Mouse (Mus musculus): Measurements from ENCODE around the gene Rhebl1. TPM values are rescaled to one million over a fixed set of nuclear protein-coding genes. Genes with fewer than 3 reads are reported as not detected.

Rhebl1 gene
- polyA plus RNA-seq (2012; ENCODE audit: low replicate concordance) = 0.84 and 3.0 TPM in 2 replicates

GRCm38 (mm10) chr15:98893940-98894745 is at the start of gene Rhebl1:
Rhebl1 (minus strand) TSS chr15:98894540.

GRCm38 (mm10) chr15:98934217-98934839 is 40.0 kb upstream of the Rhebl1 start, which contains the start of gene Tuba1b:
Tuba1b (minus strand) TSS chr15:98934565.

GRCm38 (mm10) chr15:98917538-98918498 is 23.5 kb upstream of the Rhebl1 start, which contains the start of gene Lmbr1l:
Lmbr1l (minus strand) TSS chr15:98918231.

GRCm38 (mm10) chr15:98897928-98898800 is 3.8 kb upstream of the Rhebl1 start, which contains the start of gene Dhh:
Dhh (minus strand) TSS chr15:98898540.

GRCm38 (mm10) chr15:98871070-98871915 is 23.0 kb downstream of the Rhebl1 start, which contains the start of gene Kmt2d:
Kmt2d (minus strand) TSS chr15:98871204.

GRCm38 (mm10) chr15:98830736-98831683 is 63.3 kb downstream of the Rhebl1 start, which contains the start of gene Prkag1:
Prkag1 (minus strand) TSS chr15:98831521.

Other genes starting within 250 kb of the Rhebl1 start
- gene Ddx23, start 231.6 kb downstream of the Rhebl1 start, polyA plus RNA-seq (2012; ENCODE audit: low replicate concordance) = 83.8 and 103 TPM in 2 replicates
- gene Rnd1, start 217.1 kb downstream of the Rhebl1 start, polyA plus RNA-seq (2012; ENCODE audit: low replicate concordance) = 0.23 and 0.60 TPM in 2 replicates
- gene Ccdc65, start 186.3 kb downstream of the Rhebl1 start, polyA plus RNA-seq (2012; ENCODE audit: low replicate concordance) = not detected in 2 replicates
- 2.6 and 5.6 TPM in 2 replicates for gene Fkbp11, start 166.3 kb downstream of the Rhebl1 start, polyA plus RNA-seq (2012; ENCODE audit: low replicate concordance)
- 11.6 and 18.3 TPM in 2 replicates for gene Arf3, start 131.3 kb downstream of the Rhebl1 start, polyA plus RNA-seq (2012; ENCODE audit: low replicate concordance)
- 0.13 TPM in 1 of 2 replicates, not detected in the other for gene Wnt10b, start 116.4 kb downstream of the Rhebl1 start, polyA plus RNA-seq (2012; ENCODE audit: low replicate concordance)
- gene Wnt1, start 104.7 kb downstream of the Rhebl1 start, polyA plus RNA-seq (2012; ENCODE audit: low replicate concordance) = 0.28 TPM in 1 of 2 replicates, not detected in the other
- gene Ddn, start 85.0 kb downstream of the Rhebl1 start, polyA plus RNA-seq (2012; ENCODE audit: low replicate concordance) = 0.32 and 0.66 TPM in 2 replicates
- gene Prkag1, start 63.0 kb downstream of the Rhebl1 start, polyA plus RNA-seq (2012; ENCODE audit: low replicate concordance) = 245 and 251 TPM in 2 replicates
- gene Kmt2d, start 23.3 kb downstream of the Rhebl1 start, polyA plus RNA-seq (2012; ENCODE audit: low replicate concordance) = 81.7 and 92.9 TPM in 2 replicates
- 0.13 TPM in 1 of 2 replicates, not detected in the other for gene Dhh, start 4.0 kb upstream of the Rhebl1 start, polyA plus RNA-seq (2012; ENCODE audit: low replicate concordance)
- gene Lmbr1l, start 23.7 kb upstream of the Rhebl1 start, polyA plus RNA-seq (2012; ENCODE audit: low replicate concordance) = 15.3 and 15.8 TPM in 2 replicates
- 329 and 729 TPM in 2 replicates for gene Tuba1b, start 40.0 kb upstream of the Rhebl1 start, polyA plus RNA-seq (2012; ENCODE audit: low replicate concordance)
- 8.6 and 196 TPM in 2 replicates for gene Gm49450, start 59.0 kb upstream of the Rhebl1 start, polyA plus RNA-seq (2012; ENCODE audit: low replicate concordance)
- 4.0 and 6.3 TPM in 2 replicates for gene Tuba1a, start 59.2 kb upstream of the Rhebl1 start, polyA plus RNA-seq (2012; ENCODE audit: low replicate concordance)
- gene Tuba1c, start 135.4 kb upstream of the Rhebl1 start, polyA plus RNA-seq (2012; ENCODE audit: low replicate concordance) = 21.6 and 198 TPM in 2 replicates
- gene Prph, start 160.6 kb upstream of the Rhebl1 start, polyA plus RNA-seq (2012; ENCODE audit: low replicate concordance) = not detected in 2 replicates
- gene Troap, start 180.0 kb upstream of the Rhebl1 start, polyA plus RNA-seq (2012; ENCODE audit: low replicate concordance) = 84.4 and 87.8 TPM in 2 replicates
- not detected in 2 replicates for gene C1ql4, start 193.3 kb upstream of the Rhebl1 start, polyA plus RNA-seq (2012; ENCODE audit: low replicate concordance)
- 0.11 TPM in 1 of 2 replicates, not detected in the other for gene Dnajc22, start 198.6 kb upstream of the Rhebl1 start, polyA plus RNA-seq (2012; ENCODE audit: low replicate concordance)
- 0.27 and 0.60 TPM in 2 replicates for gene Spats2, start 231.4 kb upstream of the Rhebl1 start, polyA plus RNA-seq (2012; ENCODE audit: low replicate concordance)

Data from leukemia stem cell, adult 10-12 weeks (primary cell).